Mouse (Mus musculus) liver, embryonic 14.5 days (tissue): Measurements from ENCODE around the gene Slc2a3. TPM values are rescaled to one million over a fixed set of nuclear protein-coding genes. Genes with fewer than 3 reads are reported as not detected.

ENCODE experiments used
- ATAC-seq: fragments of 200-750 bp; cut with Nextera tagmentation; 2 replicates; pipeline ENCODE4 v1.8.0; 2017; ENCODE audit warnings: moderate number of reproducible peaks, mild to moderate bottlenecking, moderate library complexity; ENCODE audit not compliant: insufficient read depth
- DNase-seq, 3 experiments: peaks; one replicate each; pipeline ENCODE4 v3.0.0-alpha.2; 2012 to 2013; ENCODE audit warnings: low read depth in 3 of 3, low spot score in 3 of 3
- H3K27ac ChIP-seq: fragments of 300-500 bp; sonication (generic); 2 replicates; pipeline ENCODE4 v1.5.1; 2014; ENCODE audit warnings: moderate library complexity, mild to moderate bottlenecking, control low read depth, inconsistent platforms
- H3K27me3 ChIP-seq: fragments of 300-500 bp; sonication (generic); 2 replicates; pipeline ENCODE4 v1.6.1; 2014; ENCODE audit warnings: mild to moderate bottlenecking, low read length, moderate library complexity; ENCODE audit not compliant: control insufficient read depth, insufficient read depth
- H3K36me3 ChIP-seq: fragments of 300-500 bp; sonication (generic); replicated peaks from 2 replicates; pipeline ENCODE4 v1.6.1; 2014; ENCODE audit warnings: low read depth; ENCODE audit not compliant: control insufficient read depth, insufficient read depth
- H3K4me1 ChIP-seq, 2 experiments: fragments of 200-500 bp in 1 of 2; fragments of 300-500 bp in 1 of 2; sonication (generic) in 1 of 2; replicated peaks; 2 replicates each; pipeline ENCODE4 v1.6.1; 2012 to 2014; ENCODE audit warnings: antibody characterized with exemption in 1 of 2, inconsistent platforms in 1 of 2, low read length in 1 of 2; ENCODE audit not compliant: control insufficient read depth in 2 of 2, insufficient read depth in 2 of 2
- H3K4me2 ChIP-seq: fragments of 300-500 bp; sonication (generic); 2 replicates; pipeline ENCODE4 v1.6.1; 2014; ENCODE audit warnings: low read depth, mild to moderate bottlenecking, control low read depth, moderate library complexity
- H3K4me3 ChIP-seq, 2 experiments: fragments of 200-500 bp in 1 of 2; fragments of 300-500 bp in 1 of 2; sonication (generic) in 1 of 2; 2 replicates each; pipeline ENCODE4 v1.5.1; 2012 to 2014; ENCODE audit warnings: low read depth in 2 of 2, low read length in 2 of 2, mild to moderate bottlenecking in 2 of 2, control low read depth in 1 of 2, inconsistent platforms in 1 of 2, moderate library complexity in 1 of 2; ENCODE audit not compliant: insufficient read depth in 1 of 2
- H3K9ac ChIP-seq: fragments of 300-500 bp; sonication (generic); replicated peaks from 2 replicates; pipeline ENCODE4 v1.6.1; 2014; ENCODE audit warnings: mild to moderate bottlenecking, control low read depth, moderate library complexity
- H3K9me3 ChIP-seq: fragments of 300-500 bp; sonication (generic); 2 replicates; pipeline ENCODE4 v1.6.1; 2016; ENCODE audit warnings: low read length, mixed read lengths; ENCODE audit not compliant: control insufficient read depth
- CTCF ChIP-seq: IDR thresholded peaks from 2 replicates; pipeline ENCODE4 v1.5.1; 2016; ENCODE audit warnings: antibody characterized with exemption, low read depth, control low read depth
- EP300 ChIP-seq: IDR thresholded peaks from 2 replicates; pipeline ENCODE4 v1.6.1; 2016; ENCODE audit warnings: antibody characterized with exemption, low read depth
- WGBS: fragments of 180-500 bp; shearing (Covaris S2); extraction: QIAGEN DNeasy Blood & Tissue Kit; methylation state at CpG from one replicate; pipeline ENCODE4 v1.1.7; 2014; ENCODE audit not compliant: insufficient replicate concordance; 5-methylcytosine and 5-hydroxymethylcytosine counted together
- polyA plus RNA-seq, 2 experiments: library from polyadenylated mRNA; depleted of rRNA in 1 of 2; stranded (reverse) in 1 of 2; unstranded in 1 of 2; fragments of >200 nt; fragmentation: Nextera tagmentation in 1 of 2; extraction: Ambion mirVana in 1 of 2; gene quantifications; 2 replicates each; pipeline versions ENCODE4 v1.2.1 to v1.2.3; 2012 to 2014

Gene Slc2a3
- polyA plus RNA-seq, 2 experiments: 9.6 to 13.9 TPM

- DNase-seq: no peak
- 47% methylated on average over 9 of the region's 9 CpGs for WGBS
- no peak overlapping the region for H3K9ac ChIP-seq
- H3K27me3 ChIP-seq: peaks cover 8% of the 10 kb centered on the region
- no peak overlapping the region for H3K4me3 ChIP-seq
- peaks cover 29 to 35% of the 10 kb centered on the region in 2 experiments for H3K4me1 ChIP-seq
- H3K27ac ChIP-seq: no peak overlapping the region
- no peaks in the 10 kb centered on the region for H3K36me3 ChIP-seq
- no peaks in the 10 kb centered on the region for H3K9me3 ChIP-seq
- TF ChIP-seq EP300: no peak
- H3K4me2 ChIP-seq: peak overlapping the region; percentile 100
- ATAC-seq: no peak
These were observed 20.4 kb upstream of the Slc2a3 start for GRCm38 (mm10) chr6:122821822-122822221.

GRCm38 (mm10) chr6:122820799-122821650 is 19.6 kb upstream of the Slc2a3 start:
- Histone ChIP-seq H3K27ac (no peak overlapping the region), H3K27me3 (peaks cover 8% of the 10 kb centered on the region), H3K9ac (peak overlapping the region; percentile 95), H3K4me2 (peak overlapping the region; percentile 100), H3K9me3 (no peaks in the 10 kb centered on the region), H3K4me3 (peak overlapping the region; percentile 75 to 91; a peak in 3 of 4 replicates), H3K4me1 (peaks cover 22 to 31% of the 10 kb centered on the region in 2 experiments), H3K36me3 (no peaks in the 10 kb centered on the region)
- ATAC-seq (no peak), DNase-seq (no peak)
- TF ChIP-seq CTCF (no peak), EP300 (no peak)
- WGBS: 36% methylated on average over 15 of the region's 15 CpGs

GRCm38 (mm10) chr6:122820071-122820798 is 18.8 kb upstream of the Slc2a3 start:
- H3K4me3 ChIP-seq: peak overlapping the region; percentile 75 to 91
- TF ChIP-seq CTCF (no peak), EP300 (no peak)
- H3K27ac ChIP-seq: peak overlapping the region; percentile 31; the same call in 1 of the 2 replicates
- peak overlapping the region; percentile 100 for H3K4me2 ChIP-seq
- no peaks in the 10 kb centered on the region for H3K9me3 ChIP-seq
- 1% methylated on average over 38 of the region's 38 CpGs for WGBS
- H3K27me3 ChIP-seq: peaks cover 8% of the 10 kb centered on the region
- ATAC-seq: peak; percentile 64
- no peaks in the 10 kb centered on the region for H3K36me3 ChIP-seq
- H3K4me1 ChIP-seq: peaks cover 15 to 23% of the 10 kb centered on the region in 2 experiments
- no peak for DNase-seq
- peak overlapping the region; percentile 95 for H3K9ac ChIP-seq

GRCm38 (mm10) chr6:122819306-122820070 is 18.0 kb upstream of the Slc2a3 start, which contains the start of gene Foxj2:
TSS of gene Foxj2 (plus strand) at chr6:122819914.
- H3K27me3 ChIP-seq: peaks cover 8% of the 10 kb centered on the region
- 3% methylated on average over 57 of the region's 61 CpGs for WGBS
- peak within 1 kb of the TSS; percentile 75 to 91 for H3K4me3 ChIP-seq
- peak within 1 kb of the TSS; percentile 95 for H3K9ac ChIP-seq
- peak within 1 kb of the TSS; percentile 100 for H3K4me2 ChIP-seq
- H3K9me3 ChIP-seq: no peaks in the 10 kb centered on the region
- peak within 1 kb of the TSS; percentile 31; the same call in 1 of the 2 replicates for H3K27ac ChIP-seq
- ATAC-seq (peak; percentile 89), DNase-seq (no peak)
- no peaks in the 10 kb centered on the region for H3K36me3 ChIP-seq
- peaks cover 14 to 18% of the 10 kb centered on the region in 2 experiments for H3K4me1 ChIP-seq
- no peak for TF ChIP-seq EP300
- TF ChIP-seq CTCF: no peak
